Mouse (Mus musculus) spleen, adult 2 months (tissue): ENCODE results near the gene Cdkl2. TPM values are rescaled to one million over a fixed set of nuclear protein-coding genes. Genes with fewer than 3 reads are reported as not detected.

Source experiments
- DNase-seq, 2 experiments: peaks; one replicate each; pipeline versions ENCODE4 v3.0.0 to v3.0.0-alpha.2; 2012 to 2021; ENCODE audit warnings: low spot score in 2 of 2, low read depth in 1 of 2
- H3K27ac ChIP-seq: fragments of 200-500 bp; 2 replicates; pipeline ENCODE4 v1.5.1; 2012; ENCODE audit warnings: low read length, inconsistent platforms; ENCODE audit not compliant: insufficient read depth
- H3K27me3 ChIP-seq: fragments of 200-500 bp; 2 replicates; pipeline ENCODE4 v1.6.1; 2012; ENCODE audit warnings: mild to moderate bottlenecking, moderate library complexity, low read length, inconsistent platforms; ENCODE audit not compliant: control insufficient read depth, insufficient read depth
- H3K36me3 ChIP-seq: fragments of 200-500 bp; 2 replicates; pipeline ENCODE4 v1.6.1; 2012; ENCODE audit warnings: mild to moderate bottlenecking, low read length, inconsistent platforms; ENCODE audit not compliant: control insufficient read depth, insufficient read depth
- H3K4me1 ChIP-seq: fragments of 200-500 bp; 2 replicates; pipeline ENCODE4 v1.6.1; 2011; ENCODE audit warnings: inconsistent platforms; ENCODE audit not compliant: control insufficient read depth, insufficient read depth, insufficient read length
- H3K4me3 ChIP-seq: fragments of 200-500 bp; 2 replicates; pipeline ENCODE4 v1.5.1; 2011; ENCODE audit warnings: mild to moderate bottlenecking, inconsistent platforms; ENCODE audit not compliant: insufficient read depth, insufficient read length; ENCODE audit errors: extremely low read depth
- CTCF ChIP-seq: fragments of 200-500 bp; IDR thresholded peaks from 2 replicates; pipeline ENCODE4 v1.5.1; 2011; ENCODE audit warnings: mild to moderate bottlenecking, inconsistent platforms; ENCODE audit not compliant: insufficient read depth, insufficient read length, insufficient replicate concordance; ENCODE audit errors: extremely low read depth
- POLR2A ChIP-seq: fragments of 200-500 bp; IDR thresholded peaks from 2 replicates; pipeline ENCODE4 v1.6.1; 2011; ENCODE audit warnings: low read depth, low read length, inconsistent platforms
- WGBS: fragments of 180-500 bp; shearing (Covaris S2); methylation state at CpG from one replicate; pipeline ENCODE4 v1.1.7; 2018; 5-methylcytosine and 5-hydroxymethylcytosine counted together
- polyA plus RNA-seq: library from polyadenylated mRNA; depleted of rRNA; stranded (reverse); fragments of >200 nt; gene quantifications from 2 replicates; pipeline ENCODE4 v1.2.3, GENCODE M21; 2012

Cdkl2 gene
- polyA plus RNA-seq, 1 experiment, result 0.09 TPM

DNA sequence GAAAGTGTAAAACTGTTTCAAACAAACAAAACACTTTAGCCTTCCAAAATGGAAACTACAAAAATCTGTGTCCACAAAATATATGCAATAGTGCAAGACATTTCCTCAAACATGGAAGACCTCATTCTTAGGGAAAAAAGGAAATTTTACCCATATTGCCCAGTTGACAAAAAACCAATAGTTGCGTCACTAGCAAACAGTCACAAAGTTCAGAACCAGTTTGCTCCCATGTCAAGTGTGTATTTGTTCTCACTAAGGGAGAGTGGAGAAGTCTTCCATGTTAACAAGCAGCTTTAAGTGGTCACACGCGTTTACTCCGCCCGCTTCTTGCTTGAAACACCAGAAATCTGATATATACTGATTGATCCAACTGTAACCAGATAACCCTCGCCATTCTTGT lies 9.2 kb upstream of the Cdkl2 start:
- Histone ChIP-seq H3K4me1 (no peaks in the 10 kb centered on the region), H3K27ac (no peak overlapping the region), H3K36me3 (peaks cover 30% of the 10 kb centered on the region), H3K27me3 (no peaks in the 10 kb centered on the region), H3K4me3 (no peak overlapping the region)
- DNase-seq, result no peak
- WGBS, result 94% methylated on average over 6 of the region's 6 CpGs
- TF ChIP-seq CTCF (no peak), POLR2A (no peak)

DNA sequence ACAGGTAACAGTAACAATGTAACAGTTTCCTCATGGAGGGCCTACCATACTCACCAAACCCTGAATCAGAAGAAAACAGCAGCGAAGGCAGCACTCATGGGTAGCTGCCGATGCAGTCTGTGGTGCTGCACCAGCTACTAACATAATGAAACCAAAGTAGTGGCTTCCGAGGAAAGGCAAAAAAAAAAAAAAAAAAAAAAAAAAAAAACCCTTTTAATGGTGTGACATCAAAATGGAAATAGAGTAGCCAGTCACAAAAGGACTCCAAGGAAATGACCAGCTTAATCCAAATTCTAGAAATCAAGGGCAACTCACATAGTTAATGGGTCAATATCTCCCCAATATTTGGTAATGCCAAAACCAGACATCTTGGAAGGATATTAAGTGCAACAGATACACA lies 6.7 kb upstream of the Cdkl2 start:
- H3K27ac ChIP-seq, result no peak overlapping the region
- WGBS, result 89% methylated on average over 3 of the region's 3 CpGs
- no peaks in the 10 kb centered on the region for H3K4me1 ChIP-seq
- no peak for DNase-seq
- H3K4me3 ChIP-seq, result no peak overlapping the region
- no peaks in the 10 kb centered on the region for H3K27me3 ChIP-seq
- peaks cover 13% of the 10 kb centered on the region for H3K36me3 ChIP-seq
- no peak for TF ChIP-seq POLR2A
- no peak for TF ChIP-seq CTCF

DNA sequence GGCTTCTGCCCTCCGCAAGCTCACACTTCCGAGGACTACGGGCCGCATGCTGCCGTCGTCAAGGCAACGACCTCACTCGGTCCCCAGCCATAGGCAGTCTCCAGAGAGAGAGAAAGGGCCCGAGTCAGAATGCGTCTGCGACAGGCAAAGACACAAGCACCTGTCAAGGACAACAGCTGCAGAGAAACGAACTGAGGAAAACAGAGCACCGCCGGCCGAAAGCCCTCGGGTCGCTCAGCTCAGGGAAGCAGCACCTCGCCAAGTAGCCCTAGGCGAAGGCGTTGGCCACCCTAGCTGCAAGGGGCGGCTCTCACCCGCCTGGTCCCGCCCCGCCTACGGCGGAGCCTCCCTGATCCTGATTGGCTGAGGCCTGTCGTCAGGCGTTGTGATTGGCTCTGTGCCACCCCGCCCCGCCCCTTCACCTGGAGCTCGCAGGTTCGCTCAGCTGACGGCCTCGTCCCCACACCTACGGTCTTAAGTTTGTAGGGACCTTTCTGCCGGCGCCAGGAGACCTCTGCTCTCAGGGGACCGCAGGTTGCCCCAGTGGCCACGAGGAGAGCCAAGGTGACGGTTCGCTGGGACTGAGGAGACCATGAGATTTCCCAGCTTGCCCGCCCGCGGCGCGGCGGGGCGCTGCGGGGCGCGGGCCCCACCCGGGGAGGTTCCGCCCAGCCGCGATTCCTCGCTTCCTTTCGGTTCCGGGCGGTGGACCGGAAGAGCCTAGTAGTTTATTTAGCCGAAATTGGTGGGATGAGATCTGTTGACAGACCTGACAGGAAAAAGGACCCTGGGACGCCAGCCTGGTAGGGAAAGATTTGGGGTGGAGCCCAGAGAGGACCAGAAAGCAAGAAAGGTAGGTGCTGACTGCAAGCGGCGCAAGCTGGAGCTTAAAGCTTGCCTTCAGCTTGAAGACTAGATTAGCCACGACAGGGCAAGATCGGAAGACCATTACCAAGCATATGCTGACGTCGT lies 1.0 kb downstream of the Cdkl2 start:
- Histone ChIP-seq H3K36me3 (no peaks in the 10 kb centered on the region), H3K4me1 (no peaks in the 10 kb centered on the region), H3K27me3 (no peaks in the 10 kb centered on the region), H3K27ac (peak overlapping the region; percentile 64; the same call in 1 of the 2 replicates), H3K4me3 (peak overlapping the region; percentile 84)
- under 1% methylated on average over 68 of the region's 68 CpGs for WGBS
- TF ChIP-seq POLR2A (no peak), CTCF (no peak)
- peak; percentile 85 to 94 for DNase-seq

DNA sequence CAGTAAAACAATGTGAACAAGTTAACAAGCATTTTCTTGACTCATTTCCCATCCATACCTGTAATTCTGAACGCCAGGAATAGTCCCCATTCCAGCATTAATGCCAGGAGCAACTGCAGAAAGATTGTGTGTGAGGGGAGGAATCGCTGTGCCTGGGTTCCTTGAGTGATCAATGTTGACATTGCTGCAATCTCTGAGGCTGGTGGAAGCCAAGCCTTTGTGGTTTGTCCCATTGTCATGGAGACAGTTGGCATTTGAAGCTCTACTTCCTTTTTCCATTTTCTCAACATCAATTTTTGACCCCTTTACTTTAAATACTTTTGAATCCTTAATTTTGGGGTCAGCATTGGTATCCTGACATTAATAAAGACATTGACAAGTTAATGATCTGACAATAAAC lies 23.7 kb downstream of the Cdkl2 start:
- H3K27ac ChIP-seq, result no peak overlapping the region
- DNase-seq, result no peak
- H3K4me1 ChIP-seq, result no peaks in the 10 kb centered on the region
- no peaks in the 10 kb centered on the region for H3K36me3 ChIP-seq
- no peak overlapping the region for H3K4me3 ChIP-seq
- no peaks in the 10 kb centered on the region for H3K27me3 ChIP-seq
- TF ChIP-seq POLR2A (no peak), CTCF (no peak)
- 24% methylated on average over 2 of the region's 2 CpGs for WGBS

DNA sequence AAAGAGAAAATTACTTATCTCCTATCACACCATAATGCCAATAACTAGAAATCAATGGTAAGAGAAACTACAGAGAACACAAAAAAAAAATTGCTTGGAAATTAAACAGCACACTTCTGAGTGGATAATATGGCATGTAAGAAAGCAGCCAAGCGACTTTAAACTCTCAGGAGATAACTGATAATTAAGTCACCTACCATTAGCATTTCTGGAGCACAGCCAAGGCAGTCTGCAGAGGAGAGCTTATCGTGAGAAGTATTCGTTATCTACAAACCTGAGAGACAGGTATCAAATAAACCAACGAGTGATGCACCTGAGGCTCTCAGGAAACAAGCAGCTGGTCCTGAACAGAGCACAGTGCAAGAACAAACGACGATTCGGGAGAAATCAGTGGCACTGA lies 31.9 kb downstream of the Cdkl2 start:
- TF ChIP-seq CTCF (no peak), POLR2A (no peak)
- 82% methylated on average over 7 of the region's 7 CpGs for WGBS
- Histone ChIP-seq H3K27ac (no peak overlapping the region), H3K27me3 (no peaks in the 10 kb centered on the region), H3K36me3 (no peaks in the 10 kb centered on the region), H3K4me3 (no peak overlapping the region), H3K4me1 (no peaks in the 10 kb centered on the region)
- DNase-seq, result no peak

DNA sequence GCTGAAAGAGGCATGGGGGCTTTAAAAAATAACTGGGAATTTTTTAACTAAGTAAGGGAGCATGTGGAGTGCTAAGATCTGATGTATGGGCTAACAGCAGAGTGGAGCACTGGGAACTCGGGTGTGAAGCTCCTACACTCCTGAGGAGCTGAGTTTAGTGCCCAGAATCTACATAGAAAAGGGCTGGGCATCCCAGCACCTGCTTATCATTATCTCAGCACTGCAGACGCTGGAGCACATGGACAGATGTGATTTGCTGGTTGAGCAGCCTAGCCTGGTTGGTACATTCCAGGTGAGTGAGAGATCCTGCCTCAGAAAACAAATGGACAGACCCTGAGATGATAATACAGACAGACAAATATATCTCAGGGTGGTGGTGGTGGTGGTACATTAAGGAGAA lies 33.9 kb downstream of the Cdkl2 start:
- no peak for TF ChIP-seq CTCF
- TF ChIP-seq POLR2A, result no peak
- no peak overlapping the region for H3K4me3 ChIP-seq
- 64% methylated on average over 2 of the region's 2 CpGs for WGBS
- no peaks in the 10 kb centered on the region for H3K36me3 ChIP-seq
- H3K4me1 ChIP-seq, result no peaks in the 10 kb centered on the region
- DNase-seq, result no peak
- no peaks in the 10 kb centered on the region for H3K27me3 ChIP-seq
- H3K27ac ChIP-seq, result no peak overlapping the region

DNA sequence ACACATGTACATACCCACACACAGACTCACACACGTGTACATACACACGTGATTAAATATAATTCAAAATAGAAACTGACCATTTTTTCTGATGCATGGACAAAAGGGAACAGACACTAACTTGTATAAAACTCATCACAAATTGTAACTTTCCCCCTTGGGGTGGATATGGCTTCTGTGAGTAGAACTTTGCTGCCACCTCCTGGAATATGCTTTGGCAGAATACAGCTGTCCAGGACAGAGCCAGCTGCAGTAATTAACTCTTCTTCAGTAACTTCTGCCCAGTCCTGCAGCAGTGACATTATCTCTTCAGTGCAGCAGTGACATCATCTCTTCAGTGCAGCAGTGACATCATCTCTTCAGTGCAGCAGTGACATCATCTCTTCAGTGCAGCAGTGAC lies 40.7 kb downstream of the Cdkl2 start:
- H3K4me1 ChIP-seq, result no peaks in the 10 kb centered on the region
- 57% methylated on average over 2 of the region's 2 CpGs for whole genome bisulfite sequencing

More for the DNA sequence above, 40.7 kb downstream of the Cdkl2 start:
- no peak overlapping the region for H3K4me3 ChIP-seq
- TF ChIP-seq POLR2A (no peak), CTCF (peak; percentile 37; the same call in 1 of the 2 replicates)
- no peaks in the 10 kb centered on the region for H3K36me3 ChIP-seq
- no peak overlapping the region for H3K27ac ChIP-seq
- no peaks in the 10 kb centered on the region for H3K27me3 ChIP-seq
- peak; percentile 36 to 51 for DNase-seq
